Mouse (Mus musculus) stomach, embryonic 15.5 days (tissue): ENCODE results near the gene Tsks. TPM values are rescaled to one million over a fixed set of nuclear protein-coding genes. Genes with fewer than 3 reads are reported as not detected.
A peak's percentile ranks its signal among the peaks of the same experiment; 100 is the strongest.

Experiments
- ATAC-seq: fragments of 200-750 bp; cut with Nextera tagmentation; 2 replicates; pipeline ENCODE4 v1.8.0; 2017; ENCODE audit warnings: low read depth, moderate number of reproducible peaks, moderate TSS enrichment; ENCODE audit not compliant: insufficient read depth, low FRiP score
- H3K27ac ChIP-seq: fragments of 300-500 bp; sonication (generic); 2 replicates; pipeline ENCODE4 v1.5.1; 2015; ENCODE audit warnings: mild to moderate bottlenecking, inconsistent platforms
- H3K27me3 ChIP-seq: fragments of 300-500 bp; sonication (generic); replicated peaks from 2 replicates; pipeline ENCODE4 v1.6.1; 2015; ENCODE audit warnings: inconsistent platforms
- H3K36me3 ChIP-seq: fragments of 300-500 bp; sonication (generic); 2 replicates; pipeline ENCODE4 v1.6.1; 2015; ENCODE audit warnings: inconsistent platforms
- H3K4me1 ChIP-seq: fragments of 300-500 bp; sonication (generic); 2 replicates; pipeline ENCODE4 v1.6.1; 2015; ENCODE audit warnings: inconsistent platforms
- H3K4me2 ChIP-seq: fragments of 300-500 bp; sonication (generic); 2 replicates; pipeline ENCODE4 v1.6.1; 2015; ENCODE audit warnings: mild to moderate bottlenecking, inconsistent platforms
- H3K4me3 ChIP-seq: fragments of 300-500 bp; sonication (generic); replicated peaks from 2 replicates; pipeline ENCODE4 v1.5.1; 2015; ENCODE audit warnings: inconsistent platforms
- H3K9ac ChIP-seq: fragments of 300-500 bp; sonication (generic); 2 replicates; pipeline ENCODE4 v1.6.1; 2015; ENCODE audit warnings: inconsistent platforms
- H3K9me3 ChIP-seq: fragments of 300-500 bp; sonication (generic); 2 replicates; pipeline ENCODE4 v1.6.1; 2016; ENCODE audit warnings: inconsistent platforms
- WGBS: fragments of 180-500 bp; shearing (Covaris S2); methylation state at CpG from one replicate; pipeline ENCODE4 v1.1.7; 2015; 5-methylcytosine and 5-hydroxymethylcytosine counted together
- polyA plus RNA-seq: library from polyadenylated mRNA; unstranded; fragments of >200 nt; fragmentation: Nextera tagmentation; extraction: Ambion mirVana; gene quantifications from 2 replicates; pipeline ENCODE4 v1.2.1, GENCODE M21; 2015

Tsks gene
- polyA plus RNA-seq, 1 experiment from 2014 or later: 0.09 TPM

DNA sequence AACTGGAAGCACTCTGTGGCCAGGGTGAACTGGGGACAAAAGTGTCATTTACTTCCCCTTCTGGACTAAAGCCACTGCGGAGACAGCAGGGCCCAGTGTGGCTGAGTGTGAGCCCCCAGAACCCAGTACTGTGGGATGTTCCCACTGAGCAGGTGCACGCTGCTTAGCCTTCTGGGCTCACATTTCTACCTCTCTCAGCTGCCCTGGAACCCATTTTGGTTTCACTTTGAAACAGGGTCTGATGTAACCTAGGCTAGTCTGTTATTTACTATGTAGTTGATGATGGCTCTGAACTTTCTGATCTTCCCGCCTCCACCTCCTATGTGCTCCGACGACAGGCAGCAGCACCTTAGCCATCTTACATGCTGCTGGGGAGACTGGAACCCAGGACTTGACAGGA is 19.8 kb downstream of the Tsks start:
- Histone ChIP-seq H3K4me2 (no peak overlapping the region), H3K27ac (no peak overlapping the region), H3K9ac (no peak overlapping the region), H3K4me3 (no peak overlapping the region), H3K36me3 (no peaks in the 10 kb centered on the region), H3K9me3 (no peaks in the 10 kb centered on the region), H3K27me3 (no peaks in the 10 kb centered on the region), H3K4me1 (no peaks in the 10 kb centered on the region)
- no peak for ATAC-seq
- 88% methylated on average over 5 of the region's 5 CpGs for WGBS

DNA sequence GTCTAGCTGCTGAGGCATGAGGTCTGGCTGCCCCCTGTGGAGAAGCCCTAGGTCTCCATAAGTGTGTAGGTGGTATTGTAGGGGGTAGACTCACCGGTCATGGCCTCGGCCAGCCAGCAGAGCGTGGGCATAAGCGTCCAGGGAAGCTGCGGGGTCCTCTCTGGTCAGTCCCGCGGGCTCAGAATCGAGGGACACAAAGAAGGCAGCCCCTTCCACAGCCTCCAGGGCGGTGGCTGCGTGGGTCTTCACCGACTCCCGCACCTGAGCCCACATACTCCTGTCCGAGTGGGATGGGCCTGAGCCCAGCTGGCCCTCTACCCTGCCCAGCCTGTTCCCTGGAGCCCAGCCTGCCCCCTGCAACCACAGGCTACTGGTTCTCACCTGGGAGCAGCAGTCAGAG is 22.0 kb downstream of the Tsks start:
- no peak overlapping the region for H3K27ac ChIP-seq
- H3K4me2 ChIP-seq: no peak overlapping the region
- no peak overlapping the region for H3K4me3 ChIP-seq
- no peak overlapping the region for H3K9ac ChIP-seq
- no peaks in the 10 kb centered on the region for H3K9me3 ChIP-seq
- no peaks in the 10 kb centered on the region for H3K27me3 ChIP-seq
- WGBS: 92% methylated on average over 13 of the region's 13 CpGs
- no peaks in the 10 kb centered on the region for H3K36me3 ChIP-seq
- no peak for ATAC-seq
- H3K4me1 ChIP-seq: 0 out of 2 replicates have a peak, but pooled peaks cover 4% of the 10 kb centered on the region

DNA sequence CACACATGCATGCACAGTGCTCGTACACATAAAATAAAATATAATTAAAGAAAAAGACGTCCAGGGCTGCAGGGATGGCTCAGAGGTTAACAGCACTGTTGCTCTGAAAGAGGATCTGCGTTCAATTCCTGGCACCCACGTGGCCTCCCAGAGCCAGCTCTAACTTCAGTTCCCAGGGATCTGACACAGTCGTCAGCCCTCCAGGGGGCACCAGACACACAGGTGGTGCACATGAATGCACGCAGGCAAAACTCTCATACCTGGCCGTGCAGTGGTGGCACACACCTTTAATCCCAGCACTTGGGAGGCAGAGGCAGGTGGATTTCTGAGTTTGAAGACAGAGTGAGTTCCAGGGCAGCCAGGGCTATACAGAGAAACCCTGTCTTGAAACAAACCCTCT is 23.0 kb downstream of the Tsks start:
- no peaks in the 10 kb centered on the region for H3K9me3 ChIP-seq
- H3K9ac ChIP-seq: no peak overlapping the region
- no peaks in the 10 kb centered on the region for H3K27me3 ChIP-seq
- no peak overlapping the region for H3K4me3 ChIP-seq
- no peak overlapping the region for H3K4me2 ChIP-seq
- no peaks in the 10 kb centered on the region for H3K36me3 ChIP-seq
- ATAC-seq: no peak
- peaks cover 7% of the 10 kb centered on the region for H3K4me1 ChIP-seq
- H3K27ac ChIP-seq: no peak overlapping the region
- WGBS: 74% methylated on average over 7 of the region's 7 CpGs

DNA sequence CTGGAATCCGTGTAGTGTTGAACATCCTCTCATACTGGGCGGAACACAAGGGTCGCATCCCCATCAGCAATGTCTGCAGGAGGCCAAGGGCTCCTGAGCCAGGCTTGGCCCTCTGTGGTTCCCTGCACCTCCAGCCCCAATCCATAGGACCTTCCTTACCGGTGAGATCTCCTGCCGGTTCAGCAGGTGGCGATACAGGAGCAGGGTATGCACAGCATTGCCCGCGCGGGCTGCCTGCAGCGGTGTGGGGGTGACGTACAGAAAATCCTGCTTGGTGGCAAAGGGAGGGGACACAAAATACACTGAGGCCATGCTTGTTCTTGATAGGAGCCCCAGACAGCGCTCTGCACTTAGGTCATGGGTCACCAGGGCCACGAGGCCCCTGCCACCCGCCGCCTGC is 23.6 kb downstream of the Tsks start:
- H3K4me1 ChIP-seq: peaks cover 13% of the 10 kb centered on the region
- no peak overlapping the region for H3K4me2 ChIP-seq
- H3K27ac ChIP-seq: no peak overlapping the region
- H3K9ac ChIP-seq: no peak overlapping the region
- no peaks in the 10 kb centered on the region for H3K9me3 ChIP-seq
- no peak for ATAC-seq
- H3K27me3 ChIP-seq: no peaks in the 10 kb centered on the region
- no peaks in the 10 kb centered on the region for H3K36me3 ChIP-seq
- WGBS: 61% methylated on average over 15 of the region's 15 CpGs
- no peak overlapping the region for H3K4me3 ChIP-seq

DNA sequence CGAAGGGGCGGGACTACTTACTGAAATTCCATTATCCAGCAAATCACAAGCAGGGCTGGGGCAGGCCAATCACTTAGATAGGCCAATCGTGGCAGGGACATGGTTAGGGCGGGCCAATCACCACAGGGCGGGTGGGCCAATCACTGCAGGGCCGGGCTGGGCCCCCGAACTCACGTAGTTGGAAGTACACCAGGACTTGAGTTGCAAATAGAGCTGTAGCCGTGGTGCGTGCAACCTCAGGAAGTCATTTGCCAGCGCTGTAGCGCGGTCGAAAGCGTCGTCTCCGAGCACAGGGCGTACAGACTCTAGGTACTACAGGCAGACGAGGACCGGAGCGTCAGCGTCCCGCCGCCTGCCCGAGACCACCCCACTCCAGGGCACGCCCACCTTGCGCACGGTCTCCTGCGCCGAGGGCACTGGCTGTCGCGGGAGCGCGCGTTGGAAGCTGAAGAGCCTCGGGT is 27.3 kb downstream of the Tsks start:
- under 1% methylated on average over 34 of the region's 36 CpGs for WGBS
- Histone ChIP-seq H3K4me1 (peaks cover 31% of the 10 kb centered on the region), H3K9ac (peak overlapping the region; percentile 39; the same call in 1 of the 2 replicates), H3K4me3 (peak overlapping the region; percentile 58), H3K36me3 (no peaks in the 10 kb centered on the region), H3K27me3 (no peaks in the 10 kb centered on the region), H3K4me2 (peak overlapping the region; percentile 91), H3K9me3 (no peaks in the 10 kb centered on the region), H3K27ac (peak overlapping the region; percentile 92)
- ATAC-seq: peak; percentile 93

DNA sequence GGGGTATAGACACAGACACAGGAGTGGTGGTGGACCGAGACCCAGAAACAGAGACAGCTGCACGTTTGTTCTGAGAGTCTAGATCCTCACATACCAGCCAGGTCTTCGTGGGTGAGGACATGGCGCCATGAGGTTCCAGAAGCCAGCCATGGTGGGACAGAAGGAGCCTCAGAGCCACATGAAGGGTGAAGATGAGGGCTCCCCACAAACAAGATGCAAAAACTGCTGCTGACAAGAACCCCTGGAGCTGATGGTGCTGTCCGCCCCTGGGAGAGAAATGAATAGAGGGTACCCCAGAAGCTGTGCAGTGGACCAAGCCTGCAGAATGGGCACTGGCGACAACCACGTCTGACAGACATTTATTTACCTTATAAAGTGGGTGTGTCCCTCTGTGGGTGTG is 28.1 kb downstream of the Tsks start:
- Histone ChIP-seq H3K4me3 (peak overlapping the region; percentile 58), H3K36me3 (peaks cover 6% of the 10 kb centered on the region; the same call in 1 of the 2 replicates), H3K4me2 (peak overlapping the region; percentile 91), H3K27ac (peak overlapping the region; percentile 92; the same call in 1 of the 2 replicates), H3K9me3 (no peaks in the 10 kb centered on the region), H3K27me3 (no peaks in the 10 kb centered on the region), H3K4me1 (peaks cover 31% of the 10 kb centered on the region), H3K9ac (no peak overlapping the region)
- 56% methylated on average over 7 of the region's 7 CpGs for WGBS
- no peak for ATAC-seq

DNA sequence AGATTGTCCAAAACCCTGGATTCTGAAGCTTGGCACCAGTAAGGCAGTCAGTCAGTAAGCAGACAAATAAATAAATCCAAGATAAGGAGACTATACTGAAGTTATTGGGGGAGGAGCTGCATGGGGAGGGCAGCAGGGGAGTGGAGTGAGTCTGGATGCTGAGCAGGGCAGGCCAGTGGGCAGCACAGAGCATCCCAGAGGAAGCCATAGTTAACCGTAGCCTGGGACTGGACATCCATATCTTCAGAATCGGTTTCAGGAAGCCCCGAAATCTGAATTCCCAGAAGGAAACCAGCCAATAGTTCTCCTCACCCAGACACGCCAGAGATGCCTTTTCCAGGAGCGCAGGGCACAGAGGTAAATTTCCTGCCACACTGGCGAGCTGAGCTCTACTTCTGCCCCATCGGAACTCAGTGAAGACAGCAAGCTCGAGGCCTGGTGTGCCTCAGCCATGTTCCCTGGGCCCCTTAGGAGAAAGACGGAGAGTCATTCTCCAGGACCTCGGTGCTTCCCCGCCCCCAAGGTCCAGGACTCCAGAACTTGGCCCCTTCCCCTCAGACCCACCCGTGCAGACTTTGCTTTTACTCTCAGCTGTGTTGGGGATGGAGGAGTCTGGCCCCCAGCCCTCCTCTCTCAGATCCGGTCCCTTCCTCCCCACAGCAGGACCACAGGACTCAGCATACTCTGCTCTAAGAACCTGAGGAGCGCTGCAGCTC is 30.6 kb downstream of the Tsks start:
- Histone ChIP-seq H3K9ac (peak overlapping the region; percentile 46; the same call in 1 of the 2 replicates), H3K27ac (peak overlapping the region; percentile 91; the same call in 1 of the 2 replicates), H3K4me2 (peak overlapping the region; percentile 71), H3K27me3 (no peaks in the 10 kb centered on the region), H3K4me1 (peaks cover 31% of the 10 kb centered on the region), H3K36me3 (peaks cover 28% of the 10 kb centered on the region), H3K4me3 (peak overlapping the region; percentile 55), H3K9me3 (no peaks in the 10 kb centered on the region)
- 40% methylated on average over 14 of the region's 14 CpGs for WGBS
- ATAC-seq: no peak

DNA sequence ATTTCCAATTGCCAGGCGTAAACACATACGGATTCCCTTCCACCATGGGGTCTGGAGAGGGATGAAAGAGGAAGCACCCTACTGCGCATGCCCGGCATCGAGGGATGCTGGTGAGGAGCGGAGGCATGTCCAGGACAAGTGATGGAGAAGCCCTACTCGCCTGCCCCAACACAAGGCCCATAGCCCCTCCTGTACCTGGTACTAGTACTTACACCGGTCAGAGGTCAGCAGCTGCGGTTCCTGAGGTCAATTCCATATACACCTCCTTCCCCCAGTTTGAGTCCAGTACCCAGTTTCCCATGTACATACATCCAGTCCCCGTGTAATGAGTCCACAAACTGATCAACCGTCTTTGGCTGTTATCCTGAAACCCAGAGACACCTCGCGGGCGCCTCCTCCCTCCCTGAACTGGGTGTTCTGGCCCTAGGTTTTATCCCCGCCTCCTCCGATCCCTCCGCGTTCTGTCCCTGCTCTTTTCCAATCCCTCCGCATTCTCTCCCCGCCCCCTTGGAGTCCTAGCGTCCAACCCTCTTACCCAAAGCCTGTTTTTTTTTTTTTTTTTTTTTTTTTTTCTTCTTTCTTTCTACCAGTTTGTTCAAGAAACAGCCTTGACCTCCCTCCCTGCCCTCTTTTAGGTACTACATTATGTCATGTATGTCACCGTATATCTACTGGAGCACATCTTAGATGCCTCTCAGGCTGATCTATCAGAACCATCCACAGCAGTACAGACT is 31.5 kb downstream of the Tsks start, which contains the start of gene Cpt1c:
Gene Cpt1c (minus strand): TSS at position 469 of the 734 bp plus-strand sequence.
- 1% methylated on average over 22 of the region's 22 CpGs for WGBS
- Histone ChIP-seq H3K4me1 (peaks cover 30% of the 10 kb centered on the region), H3K9ac (peak within 1 kb of the TSS; percentile 46; the same call in 1 of the 2 replicates), H3K4me3 (peak within 1 kb of the TSS; percentile 55), H3K4me2 (peak within 1 kb of the TSS; percentile 71), H3K27ac (peak within 1 kb of the TSS; percentile 91), H3K27me3 (no peaks in the 10 kb centered on the region), H3K36me3 (peaks cover 37% of the 10 kb centered on the region), H3K9me3 (no peaks in the 10 kb centered on the region)
- peak; percentile 11; the same call in 1 of the 2 replicates for ATAC-seq

DNA sequence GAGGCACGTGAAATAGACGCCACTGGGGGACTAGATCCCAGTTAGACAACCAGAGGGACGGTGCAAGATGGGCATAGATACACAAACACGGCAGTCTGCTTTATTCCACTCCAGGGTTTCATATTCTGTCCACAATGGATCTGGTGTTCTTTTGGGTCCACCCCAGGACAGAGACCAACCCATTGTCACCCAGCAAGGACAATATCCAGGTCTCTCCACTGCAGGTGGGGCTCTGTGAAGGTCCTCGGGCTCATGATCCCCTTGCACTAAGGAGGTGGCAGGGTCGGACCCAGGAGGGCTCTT is 32.1 kb downstream of the Tsks start:
- no peak for ATAC-seq
- 20% methylated on average over 6 of the region's 6 CpGs for WGBS
- Histone ChIP-seq H3K27me3 (no peaks in the 10 kb centered on the region), H3K4me3 (0 out of 2 replicates have a peak overlapping the region, but pooled peaks have one; percentile 5), H3K9me3 (no peaks in the 10 kb centered on the region), H3K4me2 (peak overlapping the region; percentile 71), H3K36me3 (peaks cover 41% of the 10 kb centered on the region), H3K4me1 (peaks cover 27% of the 10 kb centered on the region), H3K9ac (no peak overlapping the region), H3K27ac (peak overlapping the region; percentile 91; the same call in 1 of the 2 replicates)

DNA sequence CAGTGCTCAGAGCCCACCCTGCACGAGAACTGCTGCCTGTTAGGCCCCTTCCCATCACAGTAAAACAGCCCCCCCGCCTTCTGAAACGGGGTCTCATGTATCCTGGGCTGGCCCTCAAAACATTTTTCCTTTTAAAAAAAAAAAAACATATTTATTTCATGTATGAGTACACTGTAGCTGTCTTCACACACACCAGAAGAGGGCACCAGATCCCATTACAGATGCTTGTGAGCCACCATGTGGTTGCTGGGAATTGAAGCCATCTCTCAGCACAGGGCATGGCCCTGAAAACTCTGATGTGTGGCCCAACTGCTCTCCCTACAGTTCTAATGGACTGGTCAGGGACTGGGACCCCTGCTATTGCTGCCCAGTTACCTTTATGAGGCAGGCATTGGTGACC is 35.3 kb downstream of the Tsks start:
- Histone ChIP-seq H3K27ac (no peak overlapping the region), H3K4me2 (no peak overlapping the region), H3K36me3 (peaks cover 66% of the 10 kb centered on the region), H3K4me3 (no peak overlapping the region), H3K4me1 (peaks cover 16% of the 10 kb centered on the region), H3K27me3 (no peaks in the 10 kb centered on the region), H3K9me3 (no peaks in the 10 kb centered on the region), H3K9ac (no peak overlapping the region)
- 83% methylated on average over 3 of the region's 3 CpGs for WGBS
- no peak for ATAC-seq

DNA sequence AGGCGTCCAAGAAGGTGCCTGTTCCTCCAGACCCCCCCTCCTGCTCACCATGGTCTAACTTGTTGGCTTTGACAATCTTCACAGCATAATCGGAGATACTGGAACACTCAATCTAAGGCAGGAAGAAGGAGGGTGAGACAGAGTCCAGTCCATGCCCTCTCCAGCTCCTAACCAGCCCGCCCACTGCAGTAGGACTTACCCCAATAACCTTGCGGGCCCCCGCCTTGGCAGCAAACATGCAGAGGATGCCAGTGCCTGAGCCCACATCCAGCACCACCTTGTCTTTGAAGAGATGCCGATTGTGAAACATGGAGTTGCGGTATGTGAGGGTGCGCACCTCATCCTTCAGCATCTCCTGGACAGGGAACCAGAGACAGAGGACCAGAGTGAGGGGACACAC is 38.5 kb downstream of the Tsks start:
- no peaks in the 10 kb centered on the region for H3K9me3 ChIP-seq
- ATAC-seq: no peak
- H3K4me1 ChIP-seq: peaks cover 23% of the 10 kb centered on the region
- H3K36me3 ChIP-seq: peaks cover 57% of the 10 kb centered on the region
- 90% methylated on average over 8 of the region's 8 CpGs for WGBS
- H3K4me3 ChIP-seq: no peak overlapping the region
- no peak overlapping the region for H3K27ac ChIP-seq
- H3K9ac ChIP-seq: no peak overlapping the region
- no peaks in the 10 kb centered on the region for H3K27me3 ChIP-seq
- H3K4me2 ChIP-seq: no peak overlapping the region

DNA sequence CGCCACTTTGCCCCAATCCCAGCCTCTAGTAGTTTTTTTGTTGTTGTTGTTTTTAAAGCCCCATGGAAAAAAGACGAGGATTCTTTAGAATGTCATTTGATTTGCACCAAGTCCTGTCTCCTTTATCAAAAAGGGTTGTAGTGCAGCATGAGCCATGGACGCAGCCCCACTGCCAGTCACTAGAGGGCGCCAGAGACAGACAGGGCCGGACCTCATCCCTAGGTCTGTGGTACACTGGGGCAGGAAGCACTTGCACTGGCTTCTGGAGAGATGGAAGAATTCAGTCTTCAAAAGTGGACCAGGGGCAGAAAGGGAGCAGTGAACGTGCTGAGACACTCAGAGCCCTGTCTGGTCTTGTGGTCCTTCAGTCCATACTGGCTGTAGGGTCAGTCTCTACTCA is 40.1 kb downstream of the Tsks start:
- Histone ChIP-seq H3K27ac (peak overlapping the region; percentile 24; the same call in 1 of the 2 replicates), H3K4me3 (no peak overlapping the region), H3K9ac (no peak overlapping the region), H3K36me3 (peaks cover 43% of the 10 kb centered on the region), H3K4me1 (peaks cover 28% of the 10 kb centered on the region), H3K9me3 (no peaks in the 10 kb centered on the region), H3K27me3 (no peaks in the 10 kb centered on the region), H3K4me2 (no peak overlapping the region)
- 30% methylated on average over 6 of the region's 6 CpGs for WGBS
- no peak for ATAC-seq
